Mouse (Mus musculus) brain, embryonic 14.5 days (tissue): ENCODE results near the gene Rock2. TPM values are rescaled to one million over a fixed set of nuclear protein-coding genes. Genes with fewer than 3 reads are reported as not detected.
A peak's percentile ranks its signal among the peaks of the same experiment; 100 is the strongest.

Source experiments
- DNase-seq: peaks from one replicate; pipeline ENCODE4 v3.0.0-alpha.2; 2011; ENCODE audit warnings: low read depth
- CTCF ChIP-seq: fragments of 200-500 bp; IDR thresholded peaks from 2 replicates; pipeline ENCODE4 v1.5.1; 2012; ENCODE audit warnings: inconsistent platforms, mild to moderate bottlenecking, moderate library complexity, borderline replicate concordance; ENCODE audit not compliant: insufficient read depth, insufficient read length; ENCODE audit errors: extremely low read depth
- POLR2A ChIP-seq: fragments of 200-500 bp; IDR thresholded peaks from 2 replicates; pipeline ENCODE4 v1.6.1; 2012; ENCODE audit warnings: mild to moderate bottlenecking, inconsistent platforms, borderline replicate concordance; ENCODE audit not compliant: poor library complexity, insufficient read depth, insufficient read length, severe bottlenecking; ENCODE audit errors: extremely low read depth
- polyA plus RNA-seq: library from polyadenylated mRNA; depleted of rRNA; stranded (reverse); fragments of >200 nt; gene quantifications from 2 replicates; pipeline ENCODE4 v1.2.3, GENCODE M21; 2012

The Rock2 gene
- polyA plus RNA-seq, 1 experiment, result 21.8 TPM

DNA sequence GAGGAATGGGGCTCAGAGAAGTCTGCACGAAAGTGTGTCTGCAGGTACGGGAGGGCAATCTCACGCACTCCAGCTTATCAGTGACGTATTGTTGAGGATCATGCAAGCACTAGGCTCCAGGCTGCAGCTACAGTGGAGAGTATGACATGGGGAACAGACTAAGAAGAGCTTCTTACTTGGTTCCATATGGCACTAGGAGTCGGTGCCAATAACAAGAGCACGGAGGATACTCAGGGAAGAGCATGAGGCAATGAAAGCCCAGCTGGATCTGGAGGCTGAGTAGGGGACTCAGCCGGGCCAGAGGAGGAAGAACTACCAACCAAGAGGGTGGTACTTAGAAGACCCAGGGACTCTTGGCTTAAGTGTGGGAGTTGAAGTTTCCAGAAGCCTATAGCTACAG lies 21.1 kb upstream of the Rock2 start:
- DNase-seq, result peak; percentile 38
- TF ChIP-seq POLR2A (no peak), CTCF (no peak)

DNA sequence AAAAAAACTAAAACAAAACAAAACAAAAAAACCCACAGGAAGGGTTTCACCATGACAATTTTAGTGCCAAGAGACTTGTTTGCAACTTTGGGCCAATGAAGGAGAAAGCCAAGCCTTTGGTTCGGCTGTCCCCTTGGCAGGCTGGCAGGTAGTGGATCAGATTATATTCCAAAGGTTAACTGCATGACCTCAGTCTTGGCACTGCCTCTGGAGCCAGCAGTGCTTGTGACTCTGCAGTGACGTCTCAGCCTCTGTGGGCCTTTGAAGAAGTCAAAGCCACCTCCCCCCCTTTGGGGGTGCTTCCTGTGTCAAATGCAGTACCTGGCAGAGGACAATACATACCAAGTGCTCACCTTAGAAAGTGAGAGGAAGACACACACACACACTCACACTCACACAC lies 20.6 kb upstream of the Rock2 start:
- TF ChIP-seq POLR2A (no peak), CTCF (no peak)
- DNase-seq, result no peak

DNA sequence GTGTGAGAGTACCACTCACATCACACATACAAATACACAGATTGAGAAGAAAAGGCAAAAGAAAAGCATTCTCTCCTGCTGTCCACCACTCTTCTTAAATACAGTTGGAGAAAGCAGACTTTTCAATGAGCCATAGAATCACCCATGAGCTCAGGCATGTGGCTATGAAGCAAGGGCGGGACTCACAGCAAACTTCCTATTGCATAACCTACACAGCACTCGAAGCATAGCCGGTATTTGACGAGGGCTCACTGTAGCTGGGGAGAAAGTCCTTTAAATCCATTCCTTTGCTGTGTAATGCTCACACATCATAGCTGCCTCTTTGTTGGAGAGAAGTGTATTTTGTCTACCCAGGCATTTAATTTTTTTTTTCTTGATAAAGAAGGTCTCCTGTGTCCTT lies 19.4 kb upstream of the Rock2 start:
- TF ChIP-seq POLR2A, result no peak
- TF ChIP-seq CTCF, result no peak

DNA sequence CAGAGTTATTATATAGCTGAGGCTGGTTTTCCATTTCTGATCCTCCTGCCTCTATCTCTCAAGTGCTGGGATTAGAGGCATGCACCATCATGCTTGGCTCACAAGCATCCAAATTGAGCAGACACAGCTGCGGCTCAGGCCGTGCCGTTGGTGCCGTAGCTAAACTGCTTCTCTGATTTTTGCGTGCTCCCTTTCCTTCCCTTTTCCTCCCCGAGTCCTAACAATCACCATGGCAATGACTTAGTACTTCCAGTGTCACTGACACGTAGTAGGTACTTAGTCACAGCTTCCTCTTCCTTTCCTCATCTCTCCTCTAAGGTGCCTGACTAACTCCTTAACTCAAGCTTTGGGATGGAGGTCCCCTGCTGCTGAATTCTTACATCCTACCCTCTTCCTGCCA lies 19.0 kb upstream of the Rock2 start:
- DNase-seq, result peak; percentile 18
- TF ChIP-seq POLR2A, result no peak
- no peak for TF ChIP-seq CTCF

More for the DNA sequence above, 19.4 kb upstream of the Rock2 start:
- DNase-seq, result no peak

DNA sequence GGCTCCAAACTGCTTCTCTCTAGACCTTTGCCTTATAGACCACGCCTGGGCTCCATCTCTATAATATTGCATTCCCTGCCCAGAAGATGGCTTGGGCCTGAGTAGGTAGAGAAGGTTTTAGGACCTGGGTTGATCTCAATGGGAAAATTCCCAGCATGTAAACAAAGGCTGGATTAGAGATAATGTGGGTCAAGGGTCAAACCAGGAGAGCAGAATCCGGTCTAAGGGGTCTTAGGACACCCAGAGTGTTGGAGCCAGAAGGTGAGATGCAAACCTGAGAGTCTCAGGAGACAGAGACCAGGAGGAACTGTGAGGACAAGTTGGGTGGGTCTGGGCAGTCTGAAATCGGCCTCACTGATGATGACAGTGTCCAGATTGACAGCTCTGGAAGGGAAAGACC lies 18.0 kb upstream of the Rock2 start:
- no peak for TF ChIP-seq CTCF
- no peak for TF ChIP-seq POLR2A
- no peak for DNase-seq

DNA sequence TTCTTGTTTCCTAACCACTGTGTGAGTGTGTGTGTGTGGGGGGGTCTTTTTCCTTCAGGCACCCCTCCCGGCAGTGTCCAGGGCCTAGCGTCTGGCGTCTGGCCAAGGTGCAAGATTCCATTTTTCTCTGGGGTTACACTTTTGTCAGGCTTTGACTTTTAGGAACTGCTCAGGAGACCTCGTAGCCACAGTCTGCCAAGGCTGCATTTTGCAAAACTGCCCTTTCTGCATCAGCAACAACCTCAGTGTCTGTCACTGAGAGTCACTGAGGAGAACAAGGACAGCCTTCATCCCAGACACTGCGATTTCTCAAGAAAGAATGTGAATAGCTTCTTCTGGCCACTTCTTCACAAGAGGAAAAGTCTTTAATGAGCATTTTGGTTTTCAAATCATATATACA lies 17.6 kb upstream of the Rock2 start:
- no peak for TF ChIP-seq POLR2A
- no peak for TF ChIP-seq CTCF
- DNase-seq, result no peak

DNA sequence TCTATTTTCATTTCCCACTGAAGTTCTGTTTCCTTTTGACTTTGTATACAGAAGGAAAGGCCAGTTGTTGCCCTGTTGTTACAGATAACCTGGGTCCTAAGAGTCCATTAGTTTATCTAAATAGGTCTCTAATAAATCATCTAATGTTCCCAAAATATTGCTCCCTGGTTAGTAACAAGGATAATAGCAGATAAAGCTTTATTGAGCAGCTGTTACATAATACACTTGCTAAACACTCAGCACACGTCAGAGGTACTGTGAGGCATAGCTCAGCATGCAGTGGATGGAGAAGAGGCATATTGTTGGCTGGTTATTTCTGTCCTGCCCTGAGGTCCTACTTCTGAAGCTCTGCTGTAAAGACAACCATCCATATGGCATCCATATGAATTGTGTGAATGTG lies 17.0 kb upstream of the Rock2 start:
- no peak for TF ChIP-seq CTCF
- DNase-seq, result no peak

DNA sequence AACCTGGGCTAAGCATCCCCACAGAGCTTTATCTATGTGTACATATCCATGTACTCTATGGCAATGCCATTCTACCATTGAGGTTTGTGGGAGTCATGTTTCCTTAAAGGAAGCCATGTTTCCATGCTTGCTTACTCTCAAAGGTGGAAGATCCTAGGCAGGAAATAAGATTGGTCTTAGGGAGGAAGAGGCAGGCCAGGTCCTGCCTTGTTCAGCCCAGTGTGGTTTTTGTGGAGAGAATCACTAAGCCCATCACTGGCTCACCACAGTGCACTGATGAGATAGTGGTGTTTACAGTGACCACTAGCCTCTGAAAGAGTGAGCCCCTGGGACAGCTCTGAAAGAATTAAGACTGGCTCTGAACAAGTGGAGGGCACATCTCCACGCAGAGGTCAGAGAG lies 15.3 kb upstream of the Rock2 start:
- DNase-seq, result no peak
- TF ChIP-seq POLR2A (no peak), CTCF (no peak)

DNA sequence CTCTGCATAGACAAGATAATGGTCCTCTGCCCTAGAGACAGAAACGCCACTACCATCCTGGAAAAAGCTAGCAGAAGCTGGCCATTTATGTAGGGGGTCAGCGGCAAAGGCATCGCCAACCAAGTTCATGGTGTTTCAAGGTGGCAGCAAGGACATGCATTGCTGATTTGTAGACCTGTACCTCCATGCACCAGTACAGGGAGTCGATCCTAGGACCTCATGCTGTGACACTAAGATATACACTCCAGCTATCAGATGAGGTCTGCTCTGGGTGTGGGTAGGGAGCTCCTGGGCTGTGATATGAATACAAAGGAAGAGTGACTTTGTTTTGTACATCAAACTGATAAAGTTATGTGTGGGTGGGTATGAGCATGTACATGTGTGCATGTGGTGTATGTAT lies 14.6 kb upstream of the Rock2 start:
- DNase-seq, result no peak

DNA sequence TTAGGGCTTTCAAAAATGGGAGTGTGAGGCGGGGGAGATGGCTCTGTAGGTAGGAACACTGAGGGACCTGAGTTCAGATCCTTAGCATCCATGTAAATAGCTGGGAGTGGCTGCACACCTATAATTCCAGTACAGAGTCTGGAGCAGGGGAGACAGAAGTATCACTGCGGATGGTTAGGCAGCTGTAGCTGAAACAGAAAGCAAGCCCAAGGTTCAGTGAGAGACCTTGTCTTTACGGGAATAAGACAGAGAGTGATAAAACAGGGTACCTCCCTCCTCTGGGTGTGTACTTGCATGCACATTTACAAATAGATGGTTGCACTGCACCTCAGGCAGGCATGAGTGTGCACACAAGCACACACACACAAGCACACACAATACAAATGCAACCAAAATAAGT lies 12.3 kb upstream of the Rock2 start:
- TF ChIP-seq CTCF (no peak), POLR2A (no peak)
- DNase-seq, result no peak

More for the DNA sequence above, 14.6 kb upstream of the Rock2 start:
- TF ChIP-seq POLR2A (no peak), CTCF (no peak)

DNA sequence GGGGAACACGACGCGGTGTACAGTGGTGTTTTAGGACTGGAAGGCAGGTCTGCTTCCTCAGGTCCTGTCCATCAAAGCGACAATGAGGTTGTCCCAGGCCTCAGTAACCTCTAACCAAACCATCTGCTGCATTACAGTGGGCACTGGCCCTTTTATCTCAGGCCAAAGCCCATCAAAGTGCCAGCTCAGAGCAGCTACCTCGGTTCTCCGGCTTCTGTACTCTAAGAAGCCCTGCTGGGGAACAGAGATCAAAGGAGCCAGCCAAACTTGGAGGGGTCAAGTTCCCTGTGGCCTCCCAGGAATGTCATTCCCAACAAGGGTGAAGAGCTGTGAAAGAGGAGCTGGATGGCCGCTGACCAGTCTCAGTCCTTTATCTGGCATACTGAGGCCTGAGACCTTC lies 11.6 kb upstream of the Rock2 start:
- DNase-seq, result no peak
- TF ChIP-seq POLR2A (no peak), CTCF (no peak)

DNA sequence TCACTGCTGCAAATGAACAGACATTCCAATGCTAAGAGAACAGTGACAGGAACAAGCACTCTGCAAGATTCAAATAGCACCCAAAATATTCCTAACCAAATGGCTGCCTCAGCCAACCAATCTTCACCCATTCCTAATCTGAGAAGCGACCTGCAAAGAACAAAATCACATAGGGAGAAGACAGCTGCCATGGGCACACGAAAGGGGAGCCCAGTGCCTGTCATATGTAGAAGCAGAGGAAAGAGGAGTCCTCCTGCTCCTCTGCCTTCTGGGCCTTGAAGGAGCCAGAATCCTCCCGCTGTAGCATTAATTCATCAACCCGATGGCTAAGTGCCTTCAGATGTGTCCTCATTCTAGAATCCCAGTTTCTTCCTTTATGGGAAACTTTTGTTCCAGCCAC lies 10.2 kb upstream of the Rock2 start:
- DNase-seq, result no peak
- TF ChIP-seq CTCF, result no peak
- no peak for TF ChIP-seq POLR2A

DNA sequence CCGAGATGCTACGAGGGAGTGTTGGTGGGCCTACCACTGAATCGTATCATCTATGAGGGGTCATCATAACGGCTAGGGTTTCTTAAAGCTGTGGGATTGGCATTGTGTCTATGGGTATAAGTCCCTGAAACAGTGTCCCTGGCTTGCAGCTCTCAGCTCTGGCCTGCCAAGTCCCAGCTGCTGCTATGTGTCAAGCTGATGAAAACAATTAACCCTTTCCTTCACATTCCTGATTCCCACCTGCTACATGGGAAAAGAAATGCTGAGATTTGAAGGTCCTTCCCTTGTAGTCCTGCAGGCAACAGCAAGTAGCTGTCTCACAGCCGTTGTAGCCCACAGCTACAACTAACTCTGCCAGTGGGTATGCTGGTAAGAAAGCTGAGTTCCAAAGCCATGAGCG lies 8.3 kb upstream of the Rock2 start:
- DNase-seq, result no peak
- TF ChIP-seq CTCF (no peak), POLR2A (no peak)
